Mouse (Mus musculus): Measurements from ENCODE around the gene Bod1l. TPM values are rescaled to one million over a fixed set of nuclear protein-coding genes. Genes with fewer than 3 reads are reported as not detected.

Bod1l gene
- total and polyA plus RNA-seq, 3 experiments: 20.7 to 472 (median 23.8) TPM

- TF ChIP-seq MXI1 (IDR thresholded peaks at IDR 0.05; ENCODE audit: low read depth, low read length) (peak; percentile 42; the same call in 1 of the 2 replicates), MYB (IDR thresholded peaks at IDR 0.05; ENCODE audit: low read depth, low read length) (no peak), USF2 (IDR thresholded peaks at IDR 0.05; ENCODE audit: borderline replicate concordance in 1 of 2, insufficient read depth in 1 of 2, low read depth in 1 of 2, low read length in 2 of 2) (no peak), MEF2A (IDR thresholded peaks at IDR 0.05; ENCODE audit: extremely low read depth, insufficient replicate concordance, low read depth, low read length, poor library complexity, severe bottlenecking) (no peak), TAL1 (IDR thresholded peaks at IDR 0.05; ENCODE audit: low read length) (no peak)
These were observed 105.3 kb downstream of the Bod1l start (continued) for GRCm38 (mm10) chr5:41738817-41739216.

Other genes starting within 250 kb of the Bod1l start
- 66.7 TPM in 2 replicates for gene Rab28, start 136.2 kb downstream of the Bod1l start, total RNA-seq (2012; rRNA removed)
- 10 to 100 TPM in 1 of 2 experiments, not detected in 1; 66.5 TPM for gene Rab28, start 136.2 kb downstream of the Bod1l start, polyA plus RNA-seq (2012; ENCODE audit: insufficient read depth in 1 of 2, insufficient read length in 2 of 2, low read depth in 1 of 2, low replicate concordance in 2 of 2, missing spikeins in 1 of 2)
- not detected in 2 replicates for gene Nkx3-2, start 79.8 kb downstream of the Bod1l start, total RNA-seq (2012; rRNA removed)
- not detected for gene Nkx3-2, start 79.8 kb downstream of the Bod1l start, polyA plus RNA-seq (2012; ENCODE audit: insufficient read depth in 1 of 2, insufficient read length in 2 of 2, low read depth in 1 of 2, low replicate concordance in 2 of 2, missing spikeins in 1 of 2)
- not detected in 2 replicates for gene Gm16223, start 223.6 kb upstream of the Bod1l start, total RNA-seq (2012; rRNA removed)
- not detected for gene Gm16223, start 223.6 kb upstream of the Bod1l start, polyA plus RNA-seq (2012; ENCODE audit: insufficient read depth in 1 of 2, insufficient read length in 2 of 2, low read depth in 1 of 2, low replicate concordance in 2 of 2, missing spikeins in 1 of 2)